Mouse (Mus musculus) small intestine, adult 2 months (tissue): ENCODE data around the gene Tnpo1. TPM values are rescaled to one million over a fixed set of nuclear protein-coding genes. Genes with fewer than 3 reads are reported as not detected.

ENCODE experiments used
- H3K27ac ChIP-seq: fragments of 200-500 bp; 2 replicates; pipeline ENCODE4 v1.5.1; 2012; ENCODE audit warnings: low read depth, low read length, control low read depth, inconsistent platforms; ENCODE audit not compliant: insufficient read depth
- H3K27me3 ChIP-seq: fragments of 200-500 bp; 2 replicates; pipeline ENCODE4 v1.6.1; 2012; ENCODE audit warnings: mild to moderate bottlenecking, moderate library complexity, low read length, inconsistent platforms; ENCODE audit not compliant: control insufficient read depth, insufficient read depth
- H3K36me3 ChIP-seq: fragments of 200-500 bp; 2 replicates; pipeline ENCODE4 v1.6.1; 2012; ENCODE audit warnings: mild to moderate bottlenecking, low read length, control low read depth, inconsistent platforms; ENCODE audit not compliant: control insufficient read depth, insufficient read depth
- H3K4me1 ChIP-seq: fragments of 200-500 bp; 2 replicates; pipeline ENCODE4 v1.6.1; 2012; ENCODE audit warnings: low read length, inconsistent platforms, mixed read lengths; ENCODE audit not compliant: control insufficient read depth, insufficient read depth, insufficient read length
- H3K4me3 ChIP-seq: fragments of 200-500 bp; 2 replicates; pipeline ENCODE4 v1.5.1; 2012; ENCODE audit warnings: low read depth, mild to moderate bottlenecking, control low read depth, inconsistent platforms, low read length, moderate library complexity
- CTCF ChIP-seq: fragments of 200-500 bp; IDR thresholded peaks from 2 replicates; pipeline ENCODE4 v1.5.1; 2012; ENCODE audit warnings: low read depth, mild to moderate bottlenecking, control low read depth, inconsistent platforms, low read length, moderate library complexity, mixed read lengths; ENCODE audit not compliant: insufficient replicate concordance, insufficient read length; ENCODE audit errors: extremely low read depth
- POLR2A ChIP-seq: fragments of 200-500 bp; IDR thresholded peaks from 2 replicates; pipeline ENCODE4 v1.6.1; 2012; ENCODE audit warnings: low read depth, mild to moderate bottlenecking, control low read depth, inconsistent platforms, low read length, moderate library complexity
- WGBS: fragments of 180-500 bp; shearing (Covaris S2); methylation state at CpG from one replicate; pipeline ENCODE4 v1.1.7; 2018; 5-methylcytosine and 5-hydroxymethylcytosine counted together
- polyA plus RNA-seq: library from polyadenylated mRNA; depleted of rRNA; stranded (reverse); fragments of >200 nt; gene quantifications from 2 replicates; pipeline ENCODE4 v1.2.3, GENCODE M21; 2012

Gene Tnpo1
- polyA plus RNA-seq, 1 experiment: 10.7 TPM

- TF ChIP-seq POLR2A (no peak), CTCF (no peak)
- WGBS: 90% methylated on average over 2 of the region's 2 CpGs
Measured at GRCm38 (mm10) chr13:98904608-98905007, 21.6 kb downstream of the Tnpo1 start.

GRCm38 (mm10) chr13:98902366-98903025 lies 23.7 kb downstream of the Tnpo1 start:
- Histone ChIP-seq H3K36me3 (peaks cover 7% of the 10 kb centered on the region), H3K27ac (no peak overlapping the region), H3K4me3 (no peak overlapping the region), H3K27me3 (no peaks in the 10 kb centered on the region), H3K4me1 (peaks cover 6% of the 10 kb centered on the region; the same call in 1 of the 2 replicates)
- TF ChIP-seq POLR2A: no peak
- no peak for TF ChIP-seq CTCF
- 78% methylated on average over 8 of the region's 8 CpGs for WGBS

More at GRCm38 (mm10) chr13:98904608-98905007, 21.6 kb downstream of the Tnpo1 start:
- H3K27ac ChIP-seq: no peak overlapping the region
- H3K36me3 ChIP-seq: peaks cover 7% of the 10 kb centered on the region
- peaks cover 6% of the 10 kb centered on the region; the same call in 1 of the 2 replicates for H3K4me1 ChIP-seq
- H3K4me3 ChIP-seq: no peak overlapping the region
- no peaks in the 10 kb centered on the region for H3K27me3 ChIP-seq

- H3K4me1 ChIP-seq: peaks cover 8% of the 10 kb centered on the region; the same call in 1 of the 2 replicates
- WGBS: 34% methylated on average over 3 of the region's 3 CpGs
- no peak overlapping the region for H3K27ac ChIP-seq
- H3K4me3 ChIP-seq: no peak overlapping the region
- no peaks in the 10 kb centered on the region for H3K27me3 ChIP-seq
- TF ChIP-seq CTCF (no peak), POLR2A (no peak)
- peaks cover 5% of the 10 kb centered on the region; the same call in 1 of the 2 replicates for H3K36me3 ChIP-seq
Measured at GRCm38 (mm10) chr13:98899550-98899949, 26.6 kb downstream of the Tnpo1 start.

GRCm38 (mm10) chr13:98897577-98897976 lies 28.6 kb downstream of the Tnpo1 start:
- WGBS: 60% methylated on average over 5 of the region's 5 CpGs
- H3K36me3 ChIP-seq: peaks cover 2% of the 10 kb centered on the region; the same call in 1 of the 2 replicates
- no peak overlapping the region for H3K27ac ChIP-seq
- TF ChIP-seq POLR2A: no peak
- no peak for TF ChIP-seq CTCF
- H3K4me3 ChIP-seq: no peak overlapping the region
- peaks cover 9% of the 10 kb centered on the region; the same call in 1 of the 2 replicates for H3K4me1 ChIP-seq
- H3K27me3 ChIP-seq: no peaks in the 10 kb centered on the region

GRCm38 (mm10) chr13:98896434-98897126 lies 29.6 kb downstream of the Tnpo1 start:
- 50% methylated on average over 7 of the region's 7 CpGs for WGBS
- peaks cover 6% of the 10 kb centered on the region; the same call in 1 of the 2 replicates for H3K4me1 ChIP-seq
- H3K36me3 ChIP-seq: peaks cover 2% of the 10 kb centered on the region; the same call in 1 of the 2 replicates
- H3K4me3 ChIP-seq: no peak overlapping the region
- no peak for TF ChIP-seq POLR2A
- TF ChIP-seq CTCF: no peak
- H3K27me3 ChIP-seq: no peaks in the 10 kb centered on the region
- H3K27ac ChIP-seq: no peak overlapping the region

- no peaks in the 10 kb centered on the region for H3K27me3 ChIP-seq
- TF ChIP-seq CTCF (no peak), POLR2A (no peak)
- H3K27ac ChIP-seq: no peak overlapping the region
- 54% methylated on average over 4 of the region's 4 CpGs for WGBS
- no peak overlapping the region for H3K4me3 ChIP-seq
- H3K36me3 ChIP-seq: no peaks in the 10 kb centered on the region; the same call in 1 of the 2 replicates
- peaks cover 6% of the 10 kb centered on the region for H3K4me1 ChIP-seq
Measured at GRCm38 (mm10) chr13:98896013-98896412, 30.2 kb downstream of the Tnpo1 start.

- no peaks in the 10 kb centered on the region; the same call in 1 of the 2 replicates for H3K36me3 ChIP-seq
- 68% methylated on average over 2 of the region's 2 CpGs for WGBS
- H3K4me3 ChIP-seq: no peak overlapping the region
- H3K27me3 ChIP-seq: no peaks in the 10 kb centered on the region
- no peak overlapping the region for H3K27ac ChIP-seq
- TF ChIP-seq CTCF (no peak), POLR2A (no peak)
- peaks cover 10% of the 10 kb centered on the region for H3K4me1 ChIP-seq
Measured at GRCm38 (mm10) chr13:98894900-98895299, 31.3 kb downstream of the Tnpo1 start.
